Comparison of ENCODE assay signal across 8 mouse cellular contexts in genomic region chr12:108265831-108266619, GRCm38 (mm10). TPM values are rescaled to one million over a fixed set of nuclear protein-coding genes. Genes with fewer than 3 reads are reported as not detected.
A peak's percentile ranks its signal among the peaks of the same experiment; 100 is the strongest.
DNase-seq lines count a peak whose midpoint lies in the region; ATAC-seq lines count a peak whose summit lies in the region.

No protein-coding gene starts in this region.

- H3K9me3 ChIP-seq in kidney, embryonic 16.5 days (ENCODE audit: low read length), result no peaks in the 10 kb centered on the region
- H3K9me3 ChIP-seq in midbrain, embryonic 12.5 days, result no peaks in the 10 kb centered on the region

- H3K4me1 ChIP-seq in kidney, embryonic 16.5 days (ENCODE audit: insufficient read depth, low read length), result peaks cover 57% of the 10 kb centered on the region
- H3K4me1 ChIP-seq in midbrain, embryonic 12.5 days, result peaks cover 88% of the 10 kb centered on the region

- peak overlapping the region; percentile 61; the same call in 1 of the 2 replicates for H3K27ac ChIP-seq in kidney, embryonic 16.5 days (ENCODE audit: low read length)
- H3K27ac ChIP-seq in midbrain, embryonic 12.5 days (replicated peaks), result peak overlapping the region; percentile 95

- no peaks in the 10 kb centered on the region for H3K36me3 ChIP-seq in kidney, embryonic 16.5 days (ENCODE audit: insufficient read depth, low read length)
- H3K36me3 ChIP-seq in midbrain, embryonic 12.5 days, result 0 out of 2 replicates have a peak, but pooled peaks cover 7% of the 10 kb centered on the region

- H3K4me3 ChIP-seq in kidney, embryonic 16.5 days (ENCODE audit: low read length), result no peak overlapping the region
- peak overlapping the region; percentile 17 for H3K4me3 ChIP-seq in midbrain, embryonic 12.5 days

- peak overlapping the region; percentile 24; the same call in 1 of the 2 replicates for H3K4me2 ChIP-seq in kidney, embryonic 16.5 days (replicated peaks; ENCODE audit: low read depth, low read length)
- H3K4me2 ChIP-seq in midbrain, embryonic 12.5 days (replicated peaks), result peak overlapping the region; percentile 40

- peak overlapping the region; percentile 41 for H3K9ac ChIP-seq in kidney, embryonic 16.5 days (replicated peaks; ENCODE audit: low read length)
- peak overlapping the region; percentile 58 for H3K9ac ChIP-seq in midbrain, embryonic 12.5 days (replicated peaks)

- peak; percentile 29; the same call in 1 of the 2 replicates for ATAC-seq in kidney, embryonic 16.5 days (ENCODE audit: low FRiP score, low TSS enrichment)
- ATAC-seq in midbrain, embryonic 12.5 days (ENCODE audit: low FRiP score, low read depth), result peak; percentile 86
- no peak for ATAC-seq in erythroblast, adult 5-6 weeks (replicated peaks; ENCODE audit: low FRiP score, poor library complexity, severe bottlenecking)
- no peak for ATAC-seq in erythroid progenitor cell, adult 5-6 weeks (replicated peaks; ENCODE audit: low FRiP score, poor library complexity, severe bottlenecking)

- no peaks in the 10 kb centered on the region for H3K27me3 ChIP-seq in kidney, embryonic 16.5 days (ENCODE audit: insufficient read depth, low read length)
- no peaks in the 10 kb centered on the region for H3K27me3 ChIP-seq in midbrain, embryonic 12.5 days

- peak; percentile 75 to 76 for DNase-seq in cerebellum, adult 18-20 months
- no peak for DNase-seq in cerebellum, postnatal 4 days (ENCODE audit: low spot score in 2 of 2)
- DNase-seq in cerebellum, adult 9-11 months, result peak; percentile 78
- peak; percentile 60 for DNase-seq in heart, adult 8-10 months (ENCODE audit: low spot score)

- 20% methylated on average over 27 of the region's 27 CpGs for WGBS in kidney, embryonic 16.5 days
- WGBS in midbrain, embryonic 12.5 days, result 13% methylated on average over 27 of the region's 27 CpGs

RNA-seq across cellular contexts. Expression of gene Ccdc85c, which starts 9.2 kb away (rescaled TPM):
- total RNA-seq in heart, adult 8-10 months (2022), result 10 to 100 TPM; 38.2 to 46.2 (median 40.0) TPM
- polyA plus RNA-seq in kidney, embryonic 16.5 days (2015; fragmentation: Nextera tagmentation; extraction: Ambion mirVana), result 5.3 and 6.8 TPM in 2 replicates
- 17.0 and 21.6 TPM in 2 replicates for polyA plus RNA-seq in midbrain, embryonic 12.5 days (2016; fragmentation: Nextera tagmentation; extraction: Ambion mirVana)
- total RNA-seq in erythroblast, adult 5-6 weeks (2015; ENCODE audit: low replicate concordance), result 0.38 TPM in 1 of 2 replicates, not detected in the other
- 0.28 TPM in 1 of 2 replicates, not detected in the other for total RNA-seq in erythroblast, adult 5-6 weeks (2017; ENCODE audit: low replicate concordance)
- total RNA-seq in erythroid progenitor cell, adult 5-6 weeks (2015; ENCODE audit: low replicate concordance), result not detected in 2 replicates
- total RNA-seq in erythroid progenitor cell, adult 5-6 weeks (2017; ENCODE audit: low replicate concordance), result 0.64 and 6.3 TPM in 2 replicates

RNA-seq across cellular contexts. Expression of gene Hhipl1, which starts 40.0 kb away (rescaled TPM):
- total RNA-seq in heart, adult 8-10 months (2022), result 1 to 10 TPM; 1.2 to 2.0 (median 1.5) TPM
- 0.80 and 0.81 TPM in 2 replicates for polyA plus RNA-seq in kidney, embryonic 16.5 days (2015; fragmentation: Nextera tagmentation; extraction: Ambion mirVana)
- 5.0 and 6.2 TPM in 2 replicates for polyA plus RNA-seq in midbrain, embryonic 12.5 days (2016; fragmentation: Nextera tagmentation; extraction: Ambion mirVana)
- not detected in 2 replicates for total RNA-seq in erythroblast, adult 5-6 weeks (2015; ENCODE audit: low replicate concordance)
- total RNA-seq in erythroblast, adult 5-6 weeks (2017; ENCODE audit: low replicate concordance), result not detected in 2 replicates
- total RNA-seq in erythroid progenitor cell, adult 5-6 weeks (2015; ENCODE audit: low replicate concordance), result not detected in 2 replicates
- total RNA-seq in erythroid progenitor cell, adult 5-6 weeks (2017; ENCODE audit: low replicate concordance), result not detected in 2 replicates

Comparison
In these comparisons a context has a peak if more than half of its experiments do, and no peak if none do; other contexts are left out.
1. DNase-seq: peak in cerebellum, adult 18-20 months (2 of 2), cerebellum, adult 9-11 months (single experiment) and heart, adult 8-10 months (single experiment); none in cerebellum, postnatal 4 days (0 of 2).
2. ATAC-seq: peak in kidney, embryonic 16.5 days (single experiment) and midbrain, embryonic 12.5 days (single experiment); none in erythroblast, adult 5-6 weeks (single experiment) and erythroid progenitor cell, adult 5-6 weeks (single experiment).
3. RNA of gene Ccdc85c, which starts 9.2 kb away (total RNA-seq): 38.2 to 46.2 TPM in heart, adult 8-10 months; 0.64 to 6.3 TPM in erythroid progenitor cell, adult 5-6 weeks and 0.28 to 0.38 TPM in erythroblast, adult 5-6 weeks; every median in the first group is over 4 times any median in the second.